Mouse (Mus musculus): ENCODE data around the gene Ndufaf2.

Ndufaf2 gene

DNA sequence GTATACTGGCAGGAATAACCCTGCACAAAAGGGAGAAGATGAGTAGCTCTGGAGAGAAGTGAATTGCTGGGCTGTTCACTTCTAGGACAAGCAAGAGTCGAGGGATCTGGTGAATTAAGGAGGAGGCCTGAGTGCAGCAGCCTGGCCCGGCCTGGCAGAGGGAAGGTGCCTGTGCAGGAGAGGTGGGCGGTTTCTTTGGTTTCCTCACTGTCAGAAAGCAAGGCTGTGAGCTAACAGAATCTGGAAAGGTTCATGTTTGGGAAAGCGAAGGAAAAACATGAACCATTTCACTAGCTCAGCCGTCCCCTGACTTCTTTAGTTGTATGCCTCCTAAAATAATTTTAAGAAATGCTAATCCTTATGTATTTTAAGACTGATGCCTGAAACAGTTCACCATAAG is 173.8 kb downstream of the Ndufaf2 start:
- in situ Hi-C loops (cut with MboI; ENCODE audit: low pct_unique_long_range_greater_than_20kb in 1 of 2, low sequenced_read_pairs in 2 of 2, unreplicated experiment in 1 of 2), result no loop called here

DNA sequence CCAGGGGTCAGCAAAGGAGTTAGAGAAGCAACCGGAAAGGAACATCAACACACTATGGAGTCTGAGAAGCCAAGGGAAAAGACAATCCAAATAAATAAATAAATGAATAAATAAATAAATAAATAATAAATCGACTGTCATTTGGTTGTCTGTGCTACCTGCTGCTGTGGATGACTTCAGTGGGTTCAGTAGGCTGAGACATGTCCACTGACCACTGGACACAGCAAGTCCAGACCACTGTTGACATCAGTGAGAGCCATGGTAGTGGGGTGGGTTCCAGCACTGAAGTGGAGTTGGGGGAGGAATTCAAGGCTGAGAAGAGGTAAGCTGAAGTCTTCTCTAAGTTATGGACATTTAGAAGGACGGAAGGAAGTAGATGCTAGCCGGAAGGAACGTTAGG is 174.2 kb downstream of the Ndufaf2 start:
- in situ Hi-C loops (cut with MboI; ENCODE audit: low pct_unique_long_range_greater_than_20kb in 1 of 2, low sequenced_read_pairs in 2 of 2, unreplicated experiment in 1 of 2), result no loop called here

DNA sequence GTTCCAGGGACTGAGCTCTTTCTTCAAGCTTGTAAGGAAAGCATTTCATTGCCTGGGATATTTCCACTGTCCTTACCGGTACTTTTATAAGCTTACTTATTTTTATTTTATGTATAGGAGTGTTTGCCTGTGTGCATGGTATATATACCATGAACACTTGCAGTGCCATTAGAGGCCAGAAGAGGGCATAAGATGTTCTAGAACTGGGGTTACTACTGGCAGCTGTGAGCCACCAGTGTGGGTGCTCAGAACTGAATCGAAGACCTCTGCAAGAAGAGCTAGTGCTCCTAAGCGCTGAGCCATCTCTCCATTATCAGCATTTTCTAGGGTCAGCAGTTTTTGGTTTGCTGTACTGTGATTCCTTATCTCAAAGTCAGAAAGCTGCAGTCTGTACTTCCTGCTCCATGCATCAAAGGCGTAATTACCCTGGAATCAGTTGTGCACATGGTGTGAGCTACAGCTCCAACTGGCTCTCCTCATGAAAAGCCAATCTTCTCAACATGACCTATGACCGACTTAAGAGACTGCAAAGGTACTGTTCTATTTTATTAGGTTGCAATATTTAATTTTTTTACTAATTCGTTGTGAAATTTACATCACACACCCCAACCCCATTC is 175.1 kb downstream of the Ndufaf2 start:
- in situ Hi-C loops (cut with MboI; ENCODE audit: low pct_unique_long_range_greater_than_20kb in 1 of 2, low sequenced_read_pairs in 2 of 2, unreplicated experiment in 1 of 2), result no loop called here

DNA sequence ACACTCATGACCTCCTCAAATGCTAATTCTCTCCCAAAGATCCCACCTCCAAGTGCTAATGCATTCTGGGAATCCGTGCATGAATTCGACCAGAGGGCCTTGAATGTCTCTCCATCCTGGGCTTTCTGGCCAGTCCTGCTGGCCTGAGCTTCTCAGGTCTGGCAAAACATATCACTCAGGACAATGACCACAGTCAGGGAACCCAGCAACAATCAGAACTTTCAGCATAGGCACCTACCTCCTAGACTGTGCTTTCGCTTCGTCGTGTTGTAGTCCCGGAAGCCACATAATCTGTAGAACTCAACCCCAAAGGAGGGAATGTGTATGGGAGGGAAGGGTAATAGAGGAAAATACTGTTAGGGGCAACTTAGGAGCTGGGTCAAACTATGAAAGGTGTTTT is 179.0 kb downstream of the Ndufaf2 start:
- in situ Hi-C loops (cut with MboI; ENCODE audit: low pct_unique_long_range_greater_than_20kb in 1 of 2, low sequenced_read_pairs in 2 of 2, unreplicated experiment in 1 of 2), result no loop called here

DNA sequence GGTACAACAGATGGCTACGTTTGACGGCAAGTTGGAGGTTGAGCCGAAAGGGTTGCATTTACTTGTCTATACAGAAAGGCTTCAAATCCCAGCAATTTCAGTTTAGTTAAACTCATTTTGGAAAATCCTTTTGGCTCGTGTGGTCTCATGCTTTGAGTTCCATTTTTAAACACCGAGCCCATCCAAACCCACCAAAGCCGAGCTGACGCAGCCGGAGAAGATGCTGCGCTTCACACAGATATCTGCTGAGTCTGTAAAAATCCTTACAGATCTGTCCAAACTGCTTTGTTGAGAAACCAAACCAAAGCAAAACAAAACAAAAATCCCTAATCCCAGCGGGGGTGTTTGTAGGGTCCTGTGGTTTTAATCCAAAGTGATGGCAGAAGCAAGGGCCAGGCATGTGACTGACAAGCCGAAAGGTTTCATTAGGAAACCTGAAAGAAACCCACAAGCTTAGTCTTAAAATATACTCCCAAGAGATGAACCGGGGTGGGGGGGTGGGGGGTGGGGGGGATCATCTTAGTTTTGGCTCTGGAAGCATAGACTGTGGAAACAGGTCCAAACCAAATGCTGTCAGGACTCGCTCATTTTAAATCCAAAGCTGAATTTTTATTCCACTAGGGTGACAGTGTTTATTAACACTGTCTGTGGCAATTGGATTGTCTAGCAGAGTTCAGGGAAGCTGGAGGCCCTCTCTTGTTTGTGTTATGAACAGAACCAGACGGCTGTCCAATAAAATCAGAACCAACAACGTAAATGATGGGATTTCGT is 181.4 kb downstream of the Ndufaf2 start:
- in situ Hi-C loops (cut with MboI; ENCODE audit: low pct_unique_long_range_greater_than_20kb in 1 of 2, low sequenced_read_pairs in 2 of 2, unreplicated experiment in 1 of 2), result no loop called here

DNA sequence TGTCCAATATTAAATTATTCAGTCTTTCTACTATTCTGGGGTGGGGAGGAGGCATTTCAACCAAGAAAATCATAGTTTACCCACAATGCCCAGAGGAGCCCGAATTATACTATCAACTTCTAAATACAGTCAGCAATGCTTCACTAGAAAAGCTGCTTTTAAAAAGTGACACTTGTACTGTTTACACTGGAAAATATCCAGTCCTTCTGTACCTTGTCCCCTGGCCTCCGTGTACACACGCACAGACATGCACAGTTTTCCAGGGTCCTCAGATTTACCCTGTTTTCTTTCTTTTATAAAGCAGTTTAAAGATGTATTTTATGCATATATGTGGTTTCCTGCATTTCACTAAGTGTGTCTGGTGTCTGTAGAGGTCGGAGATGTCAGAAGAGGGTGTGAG is 186.0 kb downstream of the Ndufaf2 start:
- in situ Hi-C loops (cut with MboI; ENCODE audit: low pct_unique_long_range_greater_than_20kb in 1 of 2, low sequenced_read_pairs in 2 of 2, unreplicated experiment in 1 of 2), result no loop called here

DNA sequence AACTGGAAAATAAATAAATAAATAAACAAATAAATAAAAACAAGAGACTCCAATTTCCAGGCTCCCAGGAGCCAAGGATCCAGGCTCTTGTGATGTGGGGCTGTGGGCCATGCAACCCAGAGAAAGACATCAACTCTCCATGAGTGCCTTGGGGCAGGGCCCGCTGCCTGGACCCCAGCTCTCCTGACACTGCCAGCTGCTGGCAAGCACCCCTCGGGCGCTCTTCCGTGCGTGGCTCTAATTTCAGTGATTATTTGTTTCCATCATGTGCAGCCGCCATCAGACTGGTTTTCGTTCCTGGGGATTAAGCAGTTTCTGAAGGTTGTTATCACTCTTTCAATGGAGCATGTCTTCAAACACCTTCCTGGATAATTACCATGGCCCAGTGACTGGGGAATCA is 186.6 kb downstream of the Ndufaf2 start:
- in situ Hi-C loops (cut with MboI; ENCODE audit: low pct_unique_long_range_greater_than_20kb in 1 of 2, low sequenced_read_pairs in 2 of 2, unreplicated experiment in 1 of 2), result no loop called here

DNA sequence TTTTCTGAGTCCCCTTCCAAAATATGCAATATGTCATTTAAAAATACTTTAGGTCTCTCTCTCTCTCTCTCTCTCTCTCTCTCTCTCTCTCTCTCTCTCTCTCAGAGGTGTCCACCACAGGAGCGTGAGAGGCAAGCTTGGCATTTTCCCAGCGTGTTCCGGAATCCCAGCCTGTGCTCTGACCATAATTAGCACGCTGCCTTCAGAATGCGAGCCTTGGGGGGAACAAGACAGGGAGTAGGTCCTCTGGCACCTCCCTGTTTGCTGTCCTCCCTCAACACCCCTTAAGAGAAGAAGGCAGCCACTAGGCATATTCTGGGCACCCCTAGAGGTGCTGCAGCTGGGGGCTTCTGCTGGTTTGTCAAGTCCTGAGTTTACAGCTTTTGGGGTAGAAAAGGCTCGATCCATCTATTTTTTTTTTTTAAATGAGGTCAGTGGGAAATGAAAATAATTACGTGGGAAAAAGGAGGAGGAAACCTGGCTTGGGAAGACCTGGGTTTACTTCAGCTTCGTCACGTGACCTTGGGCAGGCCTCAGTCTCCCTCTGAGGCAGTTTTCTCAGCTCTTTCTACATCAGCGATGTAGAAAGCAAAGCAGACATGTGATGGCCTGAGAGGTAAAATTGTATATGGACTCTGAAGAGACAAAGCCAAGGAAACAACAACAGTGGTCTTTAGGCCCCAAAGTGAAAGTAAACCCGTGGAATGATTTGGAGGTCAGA is 187.8 kb downstream of the Ndufaf2 start:
- in situ Hi-C loops (cut with MboI; ENCODE audit: low pct_unique_long_range_greater_than_20kb in 1 of 2, low sequenced_read_pairs in 2 of 2, unreplicated experiment in 1 of 2), result no loop called here

DNA sequence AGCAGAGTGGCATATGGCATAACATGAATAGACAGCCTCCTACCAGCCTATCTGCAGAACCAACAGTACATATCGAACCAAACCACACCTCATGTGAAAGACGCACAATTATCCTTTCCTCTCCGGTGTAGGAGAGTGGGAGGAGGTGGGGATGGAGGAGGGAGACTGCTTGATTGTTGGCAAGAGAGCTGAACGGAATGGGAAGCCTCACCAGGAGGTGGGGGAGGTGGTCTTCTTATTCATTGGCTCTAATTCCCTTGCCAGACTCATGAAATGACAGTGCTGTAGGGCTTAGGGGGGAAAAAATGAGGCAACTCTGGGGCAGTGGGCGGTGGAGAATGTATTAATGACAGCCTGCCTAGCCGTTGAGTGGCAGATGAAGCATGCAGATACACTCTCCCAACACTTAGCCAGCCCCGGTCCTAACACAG is 188.4 kb downstream of the Ndufaf2 start:
- in situ Hi-C loops (cut with MboI; ENCODE audit: low pct_unique_long_range_greater_than_20kb in 1 of 2, low sequenced_read_pairs in 2 of 2, unreplicated experiment in 1 of 2), result no loop called here

DNA sequence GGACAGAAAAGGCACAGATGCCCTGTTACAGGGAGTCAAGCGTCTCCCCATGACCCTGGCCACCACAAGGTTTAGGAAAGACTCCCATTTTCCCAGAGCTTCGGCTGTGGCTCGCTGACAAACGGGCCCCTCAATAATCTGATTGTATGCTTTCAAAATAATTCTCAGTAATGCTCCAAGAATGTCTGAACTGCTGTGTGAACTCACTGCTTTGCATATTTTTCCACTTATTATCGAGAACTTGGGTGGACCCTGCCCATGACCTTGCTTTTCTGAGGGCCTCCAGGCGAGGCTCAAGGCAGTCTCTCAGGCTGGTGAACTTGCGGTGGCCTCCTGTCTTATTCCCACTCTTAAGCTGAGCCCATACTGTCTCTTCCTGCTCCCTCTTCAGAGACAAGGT is 193.8 kb downstream of the Ndufaf2 start:
- in situ Hi-C loops (cut with MboI; ENCODE audit: low pct_unique_long_range_greater_than_20kb in 1 of 2, low sequenced_read_pairs in 2 of 2, unreplicated experiment in 1 of 2), result no loop called here

DNA sequence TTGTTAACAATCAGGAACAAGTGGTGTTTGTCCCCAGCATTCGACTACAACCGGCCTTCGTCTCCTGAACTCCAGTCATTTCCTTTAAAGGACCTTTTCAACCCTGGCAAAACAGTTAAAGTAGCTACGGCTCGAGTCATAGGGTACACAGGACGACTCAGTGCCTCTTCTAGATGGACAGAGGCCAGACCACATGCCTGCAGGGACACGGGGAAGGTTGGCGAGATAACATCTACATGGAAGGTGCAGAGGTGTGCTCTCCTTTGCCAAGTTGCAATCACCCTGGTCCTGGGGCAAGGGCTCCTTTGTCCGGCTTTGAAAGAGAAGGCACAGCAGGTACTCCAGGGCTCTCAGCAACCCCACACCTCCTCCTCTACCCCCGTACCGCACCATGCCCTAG is 195.0 kb downstream of the Ndufaf2 start:
- in situ Hi-C loops (cut with MboI; ENCODE audit: low pct_unique_long_range_greater_than_20kb in 1 of 2, low sequenced_read_pairs in 2 of 2, unreplicated experiment in 1 of 2), result no loop called here

DNA sequence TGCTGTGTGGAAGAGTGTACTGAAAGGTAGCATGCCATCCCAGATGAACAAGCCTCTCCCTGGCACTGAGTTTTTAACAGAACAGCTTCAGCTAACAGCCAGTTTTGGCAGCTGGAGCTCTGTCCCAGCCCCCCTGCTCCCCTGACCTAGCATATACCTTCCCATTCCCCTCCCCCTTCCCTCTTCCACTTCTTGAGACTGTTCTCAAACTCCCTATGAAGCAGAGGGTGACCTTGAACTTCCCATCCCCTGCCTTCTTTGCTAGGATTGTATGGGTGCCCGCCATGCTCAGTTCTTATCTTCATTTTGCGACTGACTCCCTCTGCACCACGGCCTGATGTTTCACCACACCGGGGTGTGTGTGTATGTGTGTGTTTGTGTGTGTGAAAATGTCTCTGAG is 195.7 kb downstream of the Ndufaf2 start:
- in situ Hi-C loops (cut with MboI; ENCODE audit: low pct_unique_long_range_greater_than_20kb in 1 of 2, low sequenced_read_pairs in 2 of 2, unreplicated experiment in 1 of 2), result no loop called here

DNA sequence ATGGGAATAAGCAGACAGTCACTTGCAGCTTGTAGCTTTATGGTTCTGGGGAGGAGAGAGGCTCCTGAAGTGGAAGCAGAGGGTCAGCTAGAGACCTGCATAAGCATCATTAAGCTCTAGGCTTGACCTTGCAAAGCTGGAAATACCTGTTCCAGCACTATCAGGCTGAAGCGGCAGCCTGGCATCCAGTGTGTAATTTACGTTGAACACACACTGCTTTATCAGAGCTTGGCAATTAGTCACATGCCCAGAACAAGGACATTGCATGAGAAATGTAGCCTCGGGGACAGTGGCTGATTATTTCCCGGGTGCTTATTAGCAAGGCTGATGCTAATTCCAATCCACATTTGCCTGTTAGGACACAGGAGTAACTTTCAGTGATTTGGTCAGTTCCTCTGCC is 196.5 kb downstream of the Ndufaf2 start:
- in situ Hi-C loops (cut with MboI; ENCODE audit: low pct_unique_long_range_greater_than_20kb in 1 of 2, low sequenced_read_pairs in 2 of 2, unreplicated experiment in 1 of 2), result no loop called here

DNA sequence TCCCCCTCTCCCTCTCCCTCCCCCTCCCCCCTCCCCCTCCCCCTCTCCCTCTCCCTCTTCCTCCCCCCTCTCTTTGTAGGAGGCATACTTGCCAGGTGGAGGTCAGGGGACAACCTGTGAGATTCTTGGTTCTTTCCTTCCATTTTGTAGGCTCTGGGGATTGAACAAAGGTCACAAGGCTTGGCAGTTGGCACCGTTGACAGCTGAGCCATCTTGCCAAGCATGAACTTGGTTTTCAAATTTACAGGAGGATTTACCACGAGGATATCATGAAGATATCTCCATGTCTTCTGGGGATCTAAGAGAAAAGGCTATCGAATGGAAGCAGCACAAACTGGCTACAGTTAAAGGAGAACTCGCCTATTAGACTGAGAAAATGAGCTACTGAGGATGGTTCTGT is 196.9 kb downstream of the Ndufaf2 start:
- in situ Hi-C loops (cut with MboI; ENCODE audit: low pct_unique_long_range_greater_than_20kb in 1 of 2, low sequenced_read_pairs in 2 of 2, unreplicated experiment in 1 of 2), result no loop called here

DNA sequence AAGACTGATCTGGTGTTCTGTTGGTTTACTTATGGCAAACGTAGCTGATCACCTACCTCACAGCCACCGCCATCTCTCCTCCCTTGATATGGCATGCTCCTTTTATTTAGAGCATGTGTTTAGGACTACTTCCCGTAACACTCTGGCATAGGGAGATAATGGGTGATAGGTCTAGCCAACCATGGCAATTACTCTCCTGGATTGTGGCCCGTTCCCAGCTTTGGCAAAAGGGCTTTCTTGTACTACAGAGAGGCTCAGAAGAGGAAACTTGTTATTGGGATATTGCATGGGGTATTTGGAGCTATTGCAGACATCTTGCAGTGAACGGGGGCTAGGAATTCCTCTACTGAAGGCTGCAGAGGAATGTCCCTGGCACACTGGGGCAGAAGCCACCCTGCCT is 197.9 kb downstream of the Ndufaf2 start:
- in situ Hi-C loops (cut with MboI; ENCODE audit: low pct_unique_long_range_greater_than_20kb in 1 of 2, low sequenced_read_pairs in 2 of 2, unreplicated experiment in 1 of 2), result no loop called here

DNA sequence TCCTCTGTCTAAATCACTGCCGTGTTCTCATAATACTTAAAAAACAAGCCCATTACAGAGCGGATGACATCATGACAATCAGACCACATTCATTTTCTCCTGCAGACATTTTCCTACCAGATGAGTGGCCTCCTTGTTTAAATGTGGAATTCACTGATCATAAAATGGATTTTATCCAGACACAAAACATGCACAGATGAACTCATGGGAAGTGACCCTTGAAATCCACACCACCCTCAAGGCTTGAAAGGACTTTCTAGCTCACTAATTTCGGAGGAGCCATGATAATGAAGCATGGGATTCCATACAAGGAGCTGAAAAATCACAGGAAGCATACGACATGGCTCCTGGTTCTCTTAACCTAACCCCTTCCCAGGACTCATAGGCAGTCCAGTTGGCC is 198.5 kb downstream of the Ndufaf2 start:
- in situ Hi-C loops (cut with MboI; ENCODE audit: low pct_unique_long_range_greater_than_20kb in 1 of 2, low sequenced_read_pairs in 2 of 2, unreplicated experiment in 1 of 2), result no loop called here

DNA sequence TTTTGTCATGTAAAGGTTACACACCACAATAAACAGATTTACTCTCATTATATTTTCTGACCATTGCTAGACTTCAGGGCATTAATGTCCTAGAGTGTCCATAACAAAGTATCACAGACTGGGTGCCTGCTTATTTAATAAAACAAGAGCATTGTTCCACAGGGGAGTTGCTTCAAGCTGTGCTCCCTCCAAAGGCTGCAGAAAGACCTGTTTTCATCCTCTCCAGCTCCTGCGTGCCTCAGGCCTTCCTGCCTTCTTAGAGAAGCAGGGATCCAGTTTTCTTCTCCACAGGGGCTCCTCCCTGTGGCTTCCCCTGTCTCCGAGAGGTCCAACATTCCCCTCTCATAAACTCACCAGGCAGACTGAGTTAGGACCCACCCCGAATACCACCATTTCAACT is 202.2 kb downstream of the Ndufaf2 start:
- in situ Hi-C loops (cut with MboI; ENCODE audit: low pct_unique_long_range_greater_than_20kb in 1 of 2, low sequenced_read_pairs in 2 of 2, unreplicated experiment in 1 of 2), result no loop called here

DNA sequence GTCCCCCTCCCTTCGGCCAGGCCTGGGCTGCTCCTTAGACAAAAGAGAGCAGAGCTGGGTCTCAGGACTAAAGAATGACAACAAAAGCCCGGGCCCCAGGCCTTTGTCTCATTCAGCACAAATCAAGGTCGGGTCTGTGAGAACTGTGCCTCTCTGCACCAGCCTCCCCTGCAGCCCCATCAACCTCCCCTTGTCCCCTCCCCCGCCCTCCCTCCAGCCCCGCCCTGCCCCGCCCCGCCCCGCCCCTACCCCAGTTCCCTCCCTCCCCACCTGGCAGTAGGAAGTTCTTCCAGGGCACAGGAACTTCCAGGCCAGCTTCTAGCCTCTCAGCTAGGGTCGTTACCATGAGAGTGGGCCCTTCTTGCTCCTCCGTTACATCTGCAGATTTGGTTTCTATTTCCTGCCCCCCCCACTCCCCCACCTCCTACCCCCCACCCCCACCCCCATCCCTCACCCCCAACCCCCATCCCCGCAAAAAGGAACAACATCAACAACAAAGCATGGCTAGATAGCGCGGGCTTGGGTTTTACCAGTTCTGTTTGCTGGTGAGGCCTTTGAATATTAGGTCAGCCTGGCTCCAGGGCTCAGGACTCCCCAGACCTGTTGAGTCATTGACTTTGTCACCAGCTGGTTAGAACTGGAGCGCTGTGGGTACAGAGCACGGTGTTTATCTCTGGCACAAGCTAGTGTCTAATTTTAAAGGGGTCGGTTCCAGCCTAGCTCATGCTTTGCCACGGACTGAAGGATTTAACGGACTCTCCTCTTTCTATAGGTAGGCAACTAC is 202.9 kb downstream of the Ndufaf2 start:
- in situ Hi-C loops (cut with MboI; ENCODE audit: low pct_unique_long_range_greater_than_20kb in 1 of 2, low sequenced_read_pairs in 2 of 2, unreplicated experiment in 1 of 2), result no loop called here
